21 mouse cellular contexts compared by ENCODE assay signal in the genomic region with DNA sequence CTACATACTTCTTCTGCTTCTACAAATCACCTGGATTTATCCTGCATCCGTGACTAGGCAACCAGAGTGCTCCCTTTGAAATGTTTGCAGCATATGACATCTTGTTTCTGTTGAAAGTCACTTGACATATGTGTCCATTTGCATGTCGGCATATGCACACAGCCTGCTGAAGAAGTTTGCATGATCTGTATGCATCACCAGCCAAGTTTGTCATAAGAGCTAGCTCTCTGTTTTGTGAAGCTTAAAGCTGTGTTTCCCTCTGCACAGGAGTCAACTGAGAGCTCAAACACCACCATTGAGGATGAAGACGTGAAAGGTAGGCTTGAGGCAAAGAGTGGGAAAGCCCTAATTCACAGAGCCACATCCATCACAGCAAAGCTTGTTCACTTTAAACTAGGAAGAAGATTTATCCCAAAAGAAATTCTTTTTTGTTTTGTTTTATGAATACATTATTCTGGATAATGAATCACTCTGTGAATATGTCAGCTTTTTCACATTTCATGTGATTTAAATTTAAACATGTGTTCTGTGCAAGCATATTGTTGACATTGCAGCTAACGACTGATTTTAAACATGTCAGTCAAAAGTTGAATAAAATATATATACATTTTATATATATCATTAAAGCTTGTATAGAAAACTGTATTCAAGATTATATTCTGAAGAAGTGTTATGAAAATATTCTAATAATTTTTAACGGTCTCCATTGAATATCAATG.
DNase-seq lines count a peak whose midpoint lies in the region; ATAC-seq and TF ChIP-seq lines count a peak whose summit lies in the region.
"Had no signal": no experiment of that assay in that cellular context is flagged by ENCODE, and none has a peak within 500 bp of the region (broad histone marks: within the 10 kb centered on the region; RNA-seq: fewer than 3 reads in every experiment).

No protein-coding gene starts in this region.

- H3K27me3 ChIP-seq in forebrain, embryonic 16.5 days (replicated peaks; ENCODE audit: control insufficient read depth, insufficient read depth, low read length), result no peaks in the 10 kb centered on the region
- H3K27me3 ChIP-seq in cerebellum, adult 2 months (ENCODE audit: control insufficient read depth, insufficient read depth, low read length), result no peaks in the 10 kb centered on the region
- H3K27me3 ChIP-seq: embryonic facial prominence, embryonic 15.5 days; heart, embryonic 12.5 days; hindbrain, embryonic 15.5 days had no signal

- no peaks in the 10 kb centered on the region for H3K4me1 ChIP-seq in forebrain, embryonic 16.5 days (replicated peaks; ENCODE audit: control insufficient read depth, insufficient read depth, low read length)
- H3K4me1 ChIP-seq in cerebellum, adult 2 months (ENCODE audit: control insufficient read depth, insufficient read depth, low read length), result no peaks in the 10 kb centered on the region
- H3K4me1 ChIP-seq: embryonic facial prominence, embryonic 15.5 days; hindbrain, embryonic 15.5 days had no signal

- no peaks in the 10 kb centered on the region for H3K36me3 ChIP-seq in forebrain, embryonic 16.5 days (ENCODE audit: control insufficient read depth, insufficient read depth)
- H3K36me3 ChIP-seq: embryonic facial prominence, embryonic 15.5 days; hindbrain, embryonic 15.5 days had no signal

- ATAC-seq in forebrain, embryonic 16.5 days, result peak; percentile 92
- ATAC-seq: inflammation-experienced regulatory T-cells, adult 6 months; intestine, postnatal 0 days had no signal

- no peak overlapping the region for H3K27ac ChIP-seq in forebrain, embryonic 16.5 days (ENCODE audit: low read length)
- H3K27ac ChIP-seq in cerebellum, adult 2 months (ENCODE audit: insufficient read depth, low read length), result no peak overlapping the region
- H3K27ac ChIP-seq: embryonic facial prominence, embryonic 15.5 days; gastrocnemius, adult 2 months; hindbrain, embryonic 15.5 days had no signal

- H3K9ac ChIP-seq in forebrain, embryonic 16.5 days (replicated peaks; ENCODE audit: low read depth, low read length), result no peak overlapping the region
- H3K9ac ChIP-seq: embryonic facial prominence, embryonic 15.5 days; heart, embryonic 12.5 days; hindbrain, embryonic 15.5 days had no signal

- H3K4me3 ChIP-seq in forebrain, embryonic 16.5 days (replicated peaks; ENCODE audit: low read length), result no peak overlapping the region
- H3K4me3 ChIP-seq in cerebellum, adult 2 months (replicated peaks; ENCODE audit: insufficient read depth, low read depth, low read length), result no peak overlapping the region
- H3K4me3 ChIP-seq: embryonic facial prominence, embryonic 15.5 days; erythroblast, embryonic 14.5 days; gastrocnemius, adult 2 months; heart, embryonic 12.5 days; hindbrain, embryonic 15.5 days had no signal

- TF ChIP-seq CTCF in cerebellum, adult 2 months (IDR thresholded peaks at IDR 0.05; ENCODE audit: borderline replicate concordance, insufficient read depth, low read depth, low read length), result no peak

- WGBS in forebrain, embryonic 16.5 days, result 65% methylated on average over 5 of the region's 5 CpGs
- 91% methylated on average over 5 of the region's 5 CpGs for WGBS in cerebellum, adult 2 months

- TF ChIP-seq POLR2A in cerebellum, adult 2 months (IDR thresholded peaks at IDR 0.05; ENCODE audit: borderline replicate concordance, insufficient read depth, low read length), result no peak

- DNase-seq in layer of hippocampus, postnatal 14 days (ENCODE audit: low spot score in 2 of 2), result peak; percentile 8 to 10
- no peak for DNase-seq in layer of hippocampus, adult 9-10 months (ENCODE audit: low spot score)
- peak; percentile 20 for DNase-seq in A20 (ENCODE audit: low read depth, low spot score)
- peak; percentile 39 to 47 for DNase-seq in B cell, adult 2 months
- no peak for DNase-seq in cerebellum, adult 9-11 months
- no peak for DNase-seq in cerebellum, postnatal 14 days
- no peak for DNase-seq in cerebellum, adult 2 months
- DNase-seq: adrenal gland, adult 2 months; adrenal gland, postnatal 25 days; cerebellum, adult 11 months; cerebellum, adult 9-10 months; embryo, embryonic 11 days; gastrocnemius, adult 2 months; gastrocnemius, postnatal 25 days had no signal

- no peaks in the 10 kb centered on the region for H3K9me3 ChIP-seq in forebrain, embryonic 16.5 days (ENCODE audit: control insufficient read depth, low read length)
- H3K9me3 ChIP-seq: embryonic facial prominence, embryonic 15.5 days; heart, embryonic 12.5 days; hindbrain, embryonic 15.5 days had no signal

- H3K4me2 ChIP-seq in forebrain, embryonic 16.5 days (ENCODE audit: low read length), result no peak overlapping the region
- H3K4me2 ChIP-seq: embryonic facial prominence, embryonic 15.5 days; heart, embryonic 12.5 days; hindbrain, embryonic 15.5 days had no signal

Comparison
In these comparisons a context has a peak if more than half of its experiments do, and no peak if none do; other contexts are left out.
1. DNase-seq: peak in layer of hippocampus, postnatal 14 days (2 of 2), A20 (single experiment) and B cell, adult 2 months (2 of 2); none in layer of hippocampus, adult 9-10 months (single experiment), cerebellum, adult 9-11 months (single experiment), cerebellum, postnatal 14 days (0 of 2) and cerebellum, adult 2 months (0 of 2).